ENCODE assay signal across 8 mouse cellular contexts in genomic region chr1:73954614-73955013, GRCm38 (mm10).
DNase-seq lines count a peak whose midpoint lies in the region; ATAC-seq lines count a peak whose summit lies in the region.
"Had no signal": no experiment of that assay in that cellular context is flagged by ENCODE, and none has a peak within 500 bp of the region (broad histone marks: within the 10 kb centered on the region; RNA-seq: fewer than 3 reads in every experiment).

No protein-coding gene starts in this region.

- peak; percentile 34 for DNase-seq in Muller cell, postnatal 12 days (ENCODE audit: inconsistent ontology term)
- peak; percentile 58 for DNase-seq in adrenal gland, adult 8-10 months
- peak; percentile 63 to 64 for DNase-seq in heart, postnatal 36 days
- no peak for DNase-seq in c-Kit-positive CD71-positive TER-119-positive erythroid progenitor cells, embryonic 14.5 days (ENCODE audit: low spot score)
- no peak for DNase-seq in layer of hippocampus, adult 18-20 months (ENCODE audit: low spot score in 2 of 2)
- DNase-seq in T-cell, adult 2 months (ENCODE audit: low spot score): no peak

- intact Hi-C loops in heart, postnatal 36 days (cut with DNase I): loop anchor here (1.0 kb wide), 1 partner anchor 33 kb away; no protein-coding TSS in a partner anchor

- H3K4me2 ChIP-seq in limb, embryonic 15.5 days: no peak overlapping the region

- H3K27me3 ChIP-seq in limb, embryonic 15.5 days: no peaks in the 10 kb centered on the region

- H3K9me3 ChIP-seq in limb, embryonic 15.5 days: no peaks in the 10 kb centered on the region
- H3K9me3 ChIP-seq: megakaryocyte, embryonic 14.5 days had no signal

- H3K4me3 ChIP-seq in limb, embryonic 15.5 days: no peak overlapping the region
- H3K4me3 ChIP-seq: megakaryocyte, embryonic 14.5 days had no signal

- H3K4me1 ChIP-seq in limb, embryonic 15.5 days: peaks cover 70% of the 10 kb centered on the region

- H3K9ac ChIP-seq in limb, embryonic 15.5 days: no peak overlapping the region

- H3K36me3 ChIP-seq in limb, embryonic 15.5 days: peaks cover 31% of the 10 kb centered on the region

- H3K27ac ChIP-seq in limb, embryonic 15.5 days: peak overlapping the region; percentile 81

- 45% methylated on average over 4 of the region's 4 CpGs for WGBS in limb, embryonic 15.5 days

- ATAC-seq in limb, embryonic 15.5 days (ENCODE audit: insufficient number of reproducible peaks, low FRiP score, low TSS enrichment, low read depth): peak; percentile 41; the same call in 1 of the 2 replicates

Comparison
In these comparisons a context has a peak if more than half of its experiments do, and no peak if none do; other contexts are left out.
1. DNase-seq: peak in Muller cell, postnatal 12 days (single experiment), adrenal gland, adult 8-10 months (single experiment) and heart, postnatal 36 days (2 of 2); none in c-Kit-positive CD71-positive TER-119-positive erythroid progenitor cells, embryonic 14.5 days (single experiment), layer of hippocampus, adult 18-20 months (0 of 2) and T-cell, adult 2 months (single experiment).